Mouse (Mus musculus) embryo, embryonic 10.5 days (tissue): ENCODE data around the gene Usmg5.
A peak's percentile ranks its signal among the peaks of the same experiment; 100 is the strongest.

Source experiments
- DNase-seq: peaks from one replicate; pipeline ENCODE4 v3.0.0-alpha.2; 2015; ENCODE audit warnings: low spot score

Gene Usmg5

GRCm38 (mm10) chr19:47057684-47058083 lies 32.8 kb downstream of the Usmg5 start:
- no peak for DNase-seq

GRCm38 (mm10) chr19:47053471-47053870 lies 37.0 kb downstream of the Usmg5 start:
- no peak for DNase-seq

- DNase-seq: no peak
These were observed 37.5 kb downstream of the Usmg5 start for GRCm38 (mm10) chr19:47052927-47053326.

GRCm38 (mm10) chr19:47050271-47051032 lies 40.0 kb downstream of the Usmg5 start, which contains the start of gene Pcgf6:
Gene Pcgf6 (minus strand): TSS chr19:47050906.
- DNase-seq: peak; percentile 89

- no peak for DNase-seq
These were observed 40.6 kb downstream of the Usmg5 start for GRCm38 (mm10) chr19:47049840-47050239.

- no peak for DNase-seq
These were observed 41.4 kb downstream of the Usmg5 start for GRCm38 (mm10) chr19:47049061-47049460.

- DNase-seq: no peak
These were observed 43.1 kb downstream of the Usmg5 start for GRCm38 (mm10) chr19:47047236-47047833.

- DNase-seq: peak; percentile 11
These were observed 44.1 kb downstream of the Usmg5 start for GRCm38 (mm10) chr19:47046343-47046742.

- DNase-seq: peak; percentile 39
These were observed 46.8 kb downstream of the Usmg5 start for GRCm38 (mm10) chr19:47043608-47044007.

- no peak for DNase-seq
These were observed 49.5 kb downstream of the Usmg5 start for GRCm38 (mm10) chr19:47040720-47041473.

- no peak for DNase-seq
These were observed 53.9 kb downstream of the Usmg5 start for GRCm38 (mm10) chr19:47036596-47036995.

GRCm38 (mm10) chr19:47034916-47035315 lies 55.5 kb downstream of the Usmg5 start:
- no peak for DNase-seq
